Mouse (Mus musculus): ENCODE results near the gene Pcnp. TPM values are rescaled to one million over a fixed set of nuclear protein-coding genes. Genes with fewer than 3 reads are reported as not detected.
A peak's percentile ranks its signal among the peaks of the same experiment; 100 is the strongest.

Gene Pcnp
- total and polyA plus RNA-seq, 3 experiments = 79.1 to 128 (median 88.5) TPM

DNA sequence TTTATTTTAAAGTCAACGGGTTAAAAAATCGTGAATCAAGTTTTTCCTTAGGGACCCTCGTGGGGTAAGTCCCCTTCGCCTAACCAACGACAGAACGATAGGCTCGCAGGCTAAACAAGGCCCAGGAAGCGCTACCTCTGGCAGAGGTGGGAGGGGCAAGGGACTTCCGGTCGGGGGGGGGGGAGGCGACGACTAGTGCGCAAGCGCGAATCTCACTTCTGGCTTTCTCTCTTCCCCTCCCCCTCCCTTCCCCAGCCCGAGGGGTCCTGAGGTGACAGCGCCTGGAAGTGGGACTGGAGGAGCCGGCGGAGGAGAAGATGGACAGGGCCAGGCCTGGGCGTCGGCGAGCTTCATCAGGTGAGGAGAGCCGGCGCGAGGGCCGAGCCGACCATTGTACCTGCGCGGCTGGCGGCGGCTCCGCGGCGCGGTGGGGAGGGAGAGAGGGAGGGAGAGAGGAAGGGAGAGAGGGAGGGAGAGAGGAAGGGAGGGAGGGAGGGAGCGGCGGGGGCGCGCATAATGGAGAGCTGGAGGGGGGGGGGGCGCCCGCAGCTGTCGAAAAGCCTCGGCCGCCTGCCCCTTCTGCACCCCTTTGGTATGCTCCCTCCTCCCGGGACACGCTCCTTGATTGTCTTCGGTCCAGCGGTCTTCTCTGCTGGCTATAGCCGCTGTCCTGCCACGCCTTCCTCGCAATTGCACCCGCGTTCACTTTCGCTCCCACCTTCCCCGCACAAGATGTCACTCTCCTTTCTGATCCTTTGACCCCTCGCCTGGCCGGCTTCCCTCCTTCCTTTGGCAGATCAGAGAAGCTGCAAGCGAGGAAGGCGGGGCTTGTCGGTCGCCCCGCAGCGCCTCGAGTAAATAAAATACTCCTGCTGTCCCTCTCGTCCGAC is 45.9 kb upstream of the Pcnp start (continued):
- TF ChIP-seq HCFC1 (IDR thresholded peaks at IDR 0.05; ENCODE audit: low read depth, low read length) (peak; percentile 82), MEF2A (IDR thresholded peaks at IDR 0.05; ENCODE audit: extremely low read depth, insufficient replicate concordance, low read depth, low read length, poor library complexity, severe bottlenecking) (no peak), SMC3 (IDR thresholded peaks at IDR 0.05; ENCODE audit: low read depth, low read length) (no peak), POLR2A (IDR thresholded peaks at IDR 0.05; ENCODE audit: control insufficient read depth in 1 of 2, insufficient read depth in 1 of 2, low read depth in 1 of 2, low read length in 2 of 2, poor library complexity in 1 of 2) (peak; percentile 35 to 71; a peak in 3 of 4 replicates), JUND (IDR thresholded peaks at IDR 0.05; ENCODE audit: low read depth, low read length) (no peak), MYC (IDR thresholded peaks at IDR 0.05; ENCODE audit: low read depth, low read length) (no peak), SIN3A (IDR thresholded peaks at IDR 0.05; ENCODE audit: low read length) (peak; percentile 50), E2F4 (IDR thresholded peaks at IDR 0.05; ENCODE audit: borderline replicate concordance, low read depth, low read length) (no peak), ZMIZ1 (IDR thresholded peaks at IDR 0.05; ENCODE audit: low read depth, low read length) (no peak; the same call in none of the 2 replicates), BHLHE40 (IDR thresholded peaks at IDR 0.05; ENCODE audit: borderline replicate concordance, low read depth, low read length) (0 out of 2 replicates have a peak, but pooled peaks have one; percentile 21), MAX (IDR thresholded peaks at IDR 0.05; ENCODE audit: low read length) (peak; percentile 46), CHD2 (IDR thresholded peaks at IDR 0.05; ENCODE audit: low read length) (peak; percentile 53), CTCF (IDR thresholded peaks at IDR 0.05 in 2 of 3, conservative IDR thresholded peaks at IDR 0.05 in 1 of 3; ENCODE audit: control insufficient read depth in 1 of 3, insufficient read depth in 1 of 3, low read depth in 2 of 3, low read length in 3 of 3, poor library complexity in 1 of 3, severe bottlenecking in 1 of 3) (no peak), CHD1 (IDR thresholded peaks at IDR 0.05; ENCODE audit: low read depth, low read length) (0 out of 2 replicates have a peak, but pooled peaks have one; percentile 28), RAD21 (IDR thresholded peaks at IDR 0.05; ENCODE audit: low read depth, low read length) (no peak), UBTF (IDR thresholded peaks at IDR 0.05; ENCODE audit: borderline replicate concordance, insufficient read depth, low read depth, low read length) (no peak), MXI1 (IDR thresholded peaks at IDR 0.05; ENCODE audit: low read depth, low read length) (peak; percentile 60), NELFE (IDR thresholded peaks at IDR 0.05; ENCODE audit: low read depth, low read length) (peak; percentile 40; the same call in 1 of the 2 replicates)

DNA sequence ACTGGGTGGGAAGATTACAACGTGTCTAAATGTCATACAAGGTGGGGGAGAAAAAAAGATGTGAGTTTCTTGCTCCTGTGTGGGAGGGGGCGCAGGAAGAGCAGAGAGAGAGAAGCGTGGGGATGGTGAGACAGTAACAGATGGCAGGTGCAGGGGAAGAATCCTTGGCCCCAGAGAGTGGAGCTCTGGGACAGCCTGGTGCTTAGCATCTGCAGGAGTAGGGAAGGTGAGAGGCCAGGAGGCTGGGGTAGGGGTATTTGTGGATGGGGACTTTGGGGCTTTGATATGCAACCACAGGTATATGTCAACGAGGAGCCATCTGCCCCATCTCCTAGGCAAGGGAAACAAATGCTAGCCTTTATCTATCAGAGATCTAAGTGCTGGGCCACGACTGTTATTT is 45.0 kb upstream of the Pcnp start:
- Histone ChIP-seq H3K4me3 (ENCODE audit: control insufficient read depth in 1 of 2, insufficient read depth in 1 of 2, low read depth in 2 of 2, low read length in 2 of 2) (no peak overlapping the region; a peak in 1 of 4 replicates), H3K9ac (ENCODE audit: control insufficient read depth, low read depth, low read length, poor library complexity, severe bottlenecking) (peak overlapping the region; percentile 69), H3K27me3 (ENCODE audit: control insufficient read depth in 1 of 2, insufficient read depth in 2 of 2, low read length in 2 of 2) (no peaks in the 10 kb centered on the region), H3K9me3 (replicated peaks; ENCODE audit: insufficient read depth, low read length) (no peaks in the 10 kb centered on the region), H3K79me2 (ENCODE audit: control insufficient read depth, insufficient read depth, low read length, poor library complexity) (peaks cover 8% of the 10 kb centered on the region), H3K4me1 (ENCODE audit: control insufficient read depth in 1 of 2, insufficient read depth in 2 of 2, low read length in 2 of 2) (peaks cover 17 to 36% of the 10 kb centered on the region in 2 experiments), H3K27ac (ENCODE audit: control insufficient read depth, low read depth, low read length) (peak overlapping the region; percentile 62), H3K36me3 (ENCODE audit: control insufficient read depth in 1 of 2, insufficient read depth in 2 of 2, low read length in 2 of 2) (peaks cover 0 to 32% of the 10 kb centered on the region in 2 experiments; a peak in 2 of 4 replicates)
- DNase-seq (ENCODE audit: low read depth, low spot score) = no peak
- TF ChIP-seq USF1 (IDR thresholded peaks at IDR 0.05; ENCODE audit: low read depth, low read length) (no peak), GATA1 (IDR thresholded peaks at IDR 0.05; ENCODE audit: low read depth, low read length) (peak; percentile 43; the same call in 1 of the 2 replicates), POLR2A (IDR thresholded peaks at IDR 0.05; ENCODE audit: control insufficient read depth in 1 of 2, insufficient read depth in 1 of 2, low read depth in 1 of 2, low read length in 2 of 2, poor library complexity in 1 of 2) (no peak), RAD21 (IDR thresholded peaks at IDR 0.05; ENCODE audit: low read depth, low read length) (no peak)

All from MEL (cell line).